20 mouse cellular contexts compared by ENCODE assay signal in the genomic region with DNA sequence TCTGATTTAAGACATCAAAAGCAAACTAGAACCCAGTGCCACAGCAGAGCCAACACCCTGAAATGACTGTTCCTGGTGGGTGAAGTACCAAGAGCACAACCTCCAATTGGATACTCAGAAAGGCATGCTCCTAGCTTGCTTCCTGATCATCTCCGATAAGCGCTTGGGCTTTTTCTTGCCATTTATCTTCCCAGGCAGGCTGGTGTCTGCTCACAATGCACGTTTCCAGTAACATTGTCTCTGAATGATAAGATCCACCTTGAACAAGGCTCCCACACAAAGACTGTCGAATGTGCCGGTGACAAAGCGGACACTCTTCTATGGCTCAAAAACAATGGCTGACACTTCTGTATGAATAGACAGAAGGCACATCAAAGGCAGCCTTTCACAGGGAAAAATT. TPM values are rescaled to one million over a fixed set of nuclear protein-coding genes. Genes with fewer than 3 reads are reported as not detected.
A peak's percentile ranks its signal among the peaks of the same experiment; 100 is the strongest.
DNase-seq lines count a peak whose midpoint lies in the region; ATAC-seq lines count a peak whose summit lies in the region.
"Had no signal": no experiment of that assay in that cellular context is flagged by ENCODE, and none has a peak within 500 bp of the region (broad histone marks: within the 10 kb centered on the region; RNA-seq: fewer than 3 reads in every experiment).

No protein-coding gene starts in this region.

- no peaks in the 10 kb centered on the region for H3K36me3 ChIP-seq in forebrain, embryonic 10.5 days (replicated peaks)
- no peaks in the 10 kb centered on the region for H3K36me3 ChIP-seq in forebrain, embryonic 11.5 days (ENCODE audit: control insufficient read depth, insufficient read depth, low read length)
- no peaks in the 10 kb centered on the region for H3K36me3 ChIP-seq in hindbrain, embryonic 11.5 days (ENCODE audit: control insufficient read depth, insufficient read depth, low read length)
- H3K36me3 ChIP-seq in liver, embryonic 15.5 days (replicated peaks) = no peaks in the 10 kb centered on the region
- H3K36me3 ChIP-seq: stomach, embryonic 15.5 days had no signal

- H3K9me3 ChIP-seq in forebrain, embryonic 10.5 days = no peaks in the 10 kb centered on the region
- no peaks in the 10 kb centered on the region for H3K9me3 ChIP-seq in forebrain, embryonic 11.5 days (ENCODE audit: control insufficient read depth, low read length)
- no peaks in the 10 kb centered on the region for H3K9me3 ChIP-seq in hindbrain, embryonic 11.5 days (ENCODE audit: control insufficient read depth, low read length)
- H3K9me3 ChIP-seq in liver, embryonic 15.5 days (replicated peaks) = no peaks in the 10 kb centered on the region
- H3K9me3 ChIP-seq: stomach, embryonic 15.5 days had no signal

- ATAC-seq in forebrain, embryonic 11.5 days (replicated peaks; ENCODE audit: low FRiP score) = no peak
- ATAC-seq in hindbrain, embryonic 11.5 days (ENCODE audit: low FRiP score) = no peak
- 0 out of 2 replicates have a peak, but pooled peaks have one; percentile 22 for ATAC-seq in liver, embryonic 15.5 days (ENCODE audit: insufficient read depth)
- ATAC-seq: intestine, postnatal 0 days had no signal

- H3K9ac ChIP-seq in forebrain, embryonic 11.5 days (ENCODE audit: low read length) = no peak overlapping the region
- no peak overlapping the region for H3K9ac ChIP-seq in hindbrain, embryonic 11.5 days (ENCODE audit: low read depth, low read length)
- H3K9ac ChIP-seq in liver, embryonic 15.5 days = no peak overlapping the region
- H3K9ac ChIP-seq: stomach, embryonic 15.5 days had no signal

- H3K4me1 ChIP-seq in forebrain, embryonic 10.5 days = peaks cover 46% of the 10 kb centered on the region
- peaks cover 25% of the 10 kb centered on the region for H3K4me1 ChIP-seq in forebrain, embryonic 11.5 days (replicated peaks; ENCODE audit: control insufficient read depth, insufficient read depth, low read length)
- H3K4me1 ChIP-seq in hindbrain, embryonic 11.5 days (replicated peaks; ENCODE audit: control insufficient read depth, insufficient read depth, low read length) = peaks cover 10% of the 10 kb centered on the region; the same call in 1 of the 2 replicates
- no peaks in the 10 kb centered on the region; the same call in 1 of the 2 replicates for H3K4me1 ChIP-seq in liver, embryonic 15.5 days (replicated peaks)

- H3K4me2 ChIP-seq in forebrain, embryonic 11.5 days (ENCODE audit: low read depth, low read length, severe bottlenecking) = no peak overlapping the region
- H3K4me2 ChIP-seq in hindbrain, embryonic 11.5 days (replicated peaks; ENCODE audit: low read depth, low read length) = no peak overlapping the region
- no peak overlapping the region for H3K4me2 ChIP-seq in liver, embryonic 15.5 days
- H3K4me2 ChIP-seq: heart, embryonic 11.5 days; stomach, embryonic 15.5 days had no signal

- peak overlapping the region; percentile 22; the same call in 1 of the 2 replicates for H3K27ac ChIP-seq in forebrain, embryonic 10.5 days
- no peak overlapping the region for H3K27ac ChIP-seq in forebrain, embryonic 11.5 days (ENCODE audit: low read depth, low read length)
- H3K27ac ChIP-seq in hindbrain, embryonic 11.5 days (ENCODE audit: low read depth, low read length) = no peak overlapping the region
- no peak overlapping the region for H3K27ac ChIP-seq in liver, embryonic 15.5 days (replicated peaks)
- H3K27ac ChIP-seq: kidney, postnatal 0 days; stomach, embryonic 15.5 days had no signal

- intact Hi-C loops in heart, postnatal 10 days (cut with DNase I) = no loop called here

- H3K27me3 ChIP-seq in forebrain, embryonic 10.5 days (ENCODE audit: poor library complexity, severe bottlenecking) = no peaks in the 10 kb centered on the region
- H3K27me3 ChIP-seq in forebrain, embryonic 11.5 days (ENCODE audit: control insufficient read depth, insufficient read depth, low read length) = no peaks in the 10 kb centered on the region
- no peaks in the 10 kb centered on the region; the same call in 1 of the 2 replicates for H3K27me3 ChIP-seq in hindbrain, embryonic 11.5 days (ENCODE audit: control insufficient read depth, insufficient read depth, low read length)
- no peaks in the 10 kb centered on the region for H3K27me3 ChIP-seq in liver, embryonic 15.5 days
- H3K27me3 ChIP-seq: stomach, embryonic 15.5 days had no signal

- 63% methylated on average over 6 of the region's 6 CpGs for WGBS in forebrain, embryonic 10.5 days
- 51% methylated on average over 6 of the region's 6 CpGs for WGBS in forebrain, embryonic 11.5 days
- 37% methylated on average over 6 of the region's 6 CpGs for WGBS in hindbrain, embryonic 11.5 days
- 34% methylated on average over 6 of the region's 6 CpGs for WGBS in liver, embryonic 15.5 days (ENCODE audit: insufficient replicate concordance)

- DNase-seq in forebrain, embryonic 10.5 days (ENCODE audit: extremely low spot score, low spot score) = no peak
- no peak for DNase-seq in forebrain, embryonic 11.5 days (ENCODE audit: low spot score)
- peak; percentile 4 for DNase-seq in c-Kit-positive CD71-negative TER-119-negative erythroid progenitor cells, embryonic 14.5 days (ENCODE audit: low read depth)
- DNase-seq in hindbrain, embryonic 11.5 days (ENCODE audit: low spot score) = peak; percentile 13
- DNase-seq in heart, postnatal 10 days = no peak
- no peak for DNase-seq in heart, adult 9 months (ENCODE audit: low spot score in 2 of 2)
- DNase-seq in kidney, postnatal 36 days = no peak
- DNase-seq: cerebellum, adult 18-20 months; cerebellum, postnatal 36 days; gastrocnemius, postnatal 36 days; heart, postnatal 36 days; left cerebral cortex, postnatal 4 days; lung, adult 18-20 months; lung, postnatal 36 days; thymus, postnatal 14 days had no signal

- no peak overlapping the region for H3K4me3 ChIP-seq in forebrain, embryonic 10.5 days
- no peak overlapping the region for H3K4me3 ChIP-seq in forebrain, embryonic 11.5 days (ENCODE audit: low read depth, low read length)
- H3K4me3 ChIP-seq in hindbrain, embryonic 11.5 days (ENCODE audit: low read depth, low read length) = no peak overlapping the region
- H3K4me3 ChIP-seq in liver, embryonic 15.5 days (replicated peaks) = no peak overlapping the region
- H3K4me3 ChIP-seq: stomach, embryonic 15.5 days had no signal

RNA-seq across cellular contexts. Expression of gene Insm1, which starts 59.6 kb away (rescaled TPM):
- polyA plus RNA-seq in forebrain, embryonic 10.5 days (2016; fragmentation: Nextera tagmentation; extraction: Ambion mirVana) = 1.6 and 1.8 TPM in 2 replicates
- polyA plus RNA-seq in forebrain, embryonic 11.5 days (2014; fragmentation: Nextera tagmentation; extraction: Ambion mirVana) = 5.0 and 8.7 TPM in 2 replicates
- 11.9 and 12.3 TPM in 2 replicates for polyA plus RNA-seq in hindbrain, embryonic 11.5 days (2014; fragmentation: Nextera tagmentation; extraction: Ambion mirVana)
- not detected in 2 replicates for polyA plus RNA-seq in liver, embryonic 15.5 days (2015; fragmentation: Nextera tagmentation; extraction: Ambion mirVana)
- total RNA-seq in heart, postnatal 10 days (2021) = not detected
- total RNA-seq: gastrocnemius, postnatal 36 days; heart, postnatal 36 days had no signal
- polyA plus RNA-seq: heart, embryonic 11.5 days; kidney, postnatal 0 days had no signal

Comparison
In these comparisons a context has a peak if more than half of its experiments do, and no peak if none do; other contexts are left out.
1. DNase-seq: peak in c-Kit-positive CD71-negative TER-119-negative erythroid progenitor cells, embryonic 14.5 days (single experiment) and hindbrain, embryonic 11.5 days (single experiment); none in forebrain, embryonic 10.5 days (single experiment), forebrain, embryonic 11.5 days (single experiment), heart, postnatal 10 days (0 of 2), heart, adult 9 months (0 of 2) and kidney, postnatal 36 days (0 of 2).